Mouse (Mus musculus): ENCODE measurements around the gene Eef1akmt3.

- TF ChIP-seq CTCF (IDR thresholded peaks at IDR 0.05; ENCODE audit: low read depth) = no peak
- TF ChIP-seq EP300 (IDR thresholded peaks at IDR 0.05; ENCODE audit: low read depth) = no peak
Observed at GRCm38 (mm10) chr10:126993621-126994020, 47.7 kb downstream of the Eef1akmt3 start.

Data from liver, postnatal 0 days (tissue).